Mouse (Mus musculus): ENCODE data around the gene Nr2c1. TPM values are rescaled to one million over a fixed set of nuclear protein-coding genes. Genes with fewer than 3 reads are reported as not detected.

Gene Nr2c1
- total and polyA plus RNA-seq, 2 experiments, result 3.7 to 6.4 TPM

DNA sequence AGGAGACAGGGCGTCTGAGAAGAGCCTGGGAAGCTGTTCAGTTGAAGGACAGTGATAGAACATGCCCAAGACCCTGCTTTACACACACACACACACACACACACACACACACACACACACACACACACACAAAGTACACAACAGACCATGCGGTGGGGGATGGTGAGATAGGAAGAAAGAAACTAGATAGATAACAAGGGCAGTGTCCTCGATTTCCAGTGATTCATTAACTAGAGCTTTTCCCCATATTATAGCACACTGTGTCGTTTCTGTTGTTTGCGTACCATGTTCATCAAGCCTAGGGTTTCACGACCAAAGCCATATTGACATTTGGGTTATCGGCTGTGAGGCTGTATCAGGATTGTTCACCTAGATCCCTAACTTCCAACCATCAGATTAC lies 28.8 kb upstream of the Nr2c1 start:
- Histone ChIP-seq H3K27ac (replicated peaks; ENCODE audit: insufficient read depth, low read depth, low read length) (peak overlapping the region; percentile 87), H3K27me3 (ENCODE audit: control insufficient read depth, insufficient read depth, low read length) (no peaks in the 10 kb centered on the region), H3K36me3 (ENCODE audit: control insufficient read depth, insufficient read depth, low read length) (peaks cover 31% of the 10 kb centered on the region), H3K4me1 (ENCODE audit: control insufficient read depth, insufficient read depth, low read length) (peaks cover 23% of the 10 kb centered on the region), H3K4me3 (ENCODE audit: insufficient read depth, low read depth, low read length) (peak overlapping the region; percentile 29; the same call in 1 of the 2 replicates), H3K9ac (ENCODE audit: low read depth, low read length) (peak overlapping the region; percentile 55), H3K79me2 (ENCODE audit: control insufficient read depth, insufficient read depth, low read length) (no peaks in the 10 kb centered on the region)
- WGBS, result 26% methylated on average over 7 of the region's 7 CpGs
- DNase-seq (ENCODE audit: extremely low read depth, low read depth, low spot score), result peak; percentile 94
- no peak for TF ChIP-seq POLR2A (IDR thresholded peaks at IDR 0.05; ENCODE audit: extremely low read depth, insufficient read depth, low read length)
- TF ChIP-seq CTCF (IDR thresholded peaks at IDR 0.05; ENCODE audit: low read depth, low read length), result no peak

DNA sequence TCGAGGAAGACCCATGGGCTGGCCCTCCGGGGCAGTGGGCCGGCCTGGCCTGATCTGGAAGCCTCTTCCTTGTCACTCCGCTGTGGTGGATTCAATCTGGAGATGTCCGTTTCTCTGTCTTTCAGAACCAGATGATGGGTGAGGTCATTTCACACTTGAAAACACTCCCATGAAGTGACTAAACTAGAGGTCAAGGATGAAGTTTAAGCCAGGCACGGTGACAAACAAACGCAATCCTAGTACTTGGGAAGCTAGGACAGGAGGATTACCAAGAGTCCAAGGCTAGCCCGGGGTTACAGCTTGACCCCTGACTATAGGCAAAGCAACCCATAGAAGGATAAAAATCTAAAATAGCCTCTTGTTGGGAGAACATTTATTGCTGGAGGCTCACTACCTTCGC lies 27.1 kb upstream of the Nr2c1 start:
- TF ChIP-seq CTCF (IDR thresholded peaks at IDR 0.05; ENCODE audit: low read depth, low read length) (no peak), POLR2A (IDR thresholded peaks at IDR 0.05; ENCODE audit: extremely low read depth, insufficient read depth, low read length) (no peak)

GRCm38 (mm10) chr10:94122595-94122994 lies 25.2 kb upstream of the Nr2c1 start:
- H3K79me2 ChIP-seq (ENCODE audit: control insufficient read depth, insufficient read depth, low read length), result no peaks in the 10 kb centered on the region
- H3K4me1 ChIP-seq (ENCODE audit: control insufficient read depth, insufficient read depth, low read length), result peaks cover 14% of the 10 kb centered on the region
- peaks cover 53% of the 10 kb centered on the region for H3K36me3 ChIP-seq (ENCODE audit: control insufficient read depth, insufficient read depth, low read length)
- H3K4me3 ChIP-seq (ENCODE audit: insufficient read depth, low read depth, low read length), result no peak overlapping the region
- no peak overlapping the region for H3K9ac ChIP-seq (ENCODE audit: low read depth, low read length)
- no peaks in the 10 kb centered on the region for H3K27me3 ChIP-seq (ENCODE audit: control insufficient read depth, insufficient read depth, low read length)
- no peak overlapping the region for H3K27ac ChIP-seq (replicated peaks; ENCODE audit: insufficient read depth, low read depth, low read length)
- TF ChIP-seq CTCF (IDR thresholded peaks at IDR 0.05; ENCODE audit: low read depth, low read length), result no peak
- no peak for TF ChIP-seq POLR2A (IDR thresholded peaks at IDR 0.05; ENCODE audit: extremely low read depth, insufficient read depth, low read length)
- WGBS, result 87% methylated on average over 7 of the region's 7 CpGs
- no peak for DNase-seq (ENCODE audit: extremely low read depth, low read depth, low spot score)

More for the DNA sequence above, 27.1 kb upstream of the Nr2c1 start:
- Histone ChIP-seq H3K27ac (replicated peaks; ENCODE audit: insufficient read depth, low read depth, low read length) (0 out of 2 replicates have a peak overlapping the region, but pooled peaks have one; percentile 11), H3K79me2 (ENCODE audit: control insufficient read depth, insufficient read depth, low read length) (no peaks in the 10 kb centered on the region), H3K36me3 (ENCODE audit: control insufficient read depth, insufficient read depth, low read length) (peaks cover 44% of the 10 kb centered on the region), H3K4me3 (ENCODE audit: insufficient read depth, low read depth, low read length) (no peak overlapping the region), H3K27me3 (ENCODE audit: control insufficient read depth, insufficient read depth, low read length) (no peaks in the 10 kb centered on the region), H3K9ac (ENCODE audit: low read depth, low read length) (no peak overlapping the region), H3K4me1 (ENCODE audit: control insufficient read depth, insufficient read depth, low read length) (peaks cover 17% of the 10 kb centered on the region)
- 70% methylated on average over 9 of the region's 9 CpGs for WGBS
- no peak for DNase-seq (ENCODE audit: extremely low read depth, low read depth, low spot score)

DNA sequence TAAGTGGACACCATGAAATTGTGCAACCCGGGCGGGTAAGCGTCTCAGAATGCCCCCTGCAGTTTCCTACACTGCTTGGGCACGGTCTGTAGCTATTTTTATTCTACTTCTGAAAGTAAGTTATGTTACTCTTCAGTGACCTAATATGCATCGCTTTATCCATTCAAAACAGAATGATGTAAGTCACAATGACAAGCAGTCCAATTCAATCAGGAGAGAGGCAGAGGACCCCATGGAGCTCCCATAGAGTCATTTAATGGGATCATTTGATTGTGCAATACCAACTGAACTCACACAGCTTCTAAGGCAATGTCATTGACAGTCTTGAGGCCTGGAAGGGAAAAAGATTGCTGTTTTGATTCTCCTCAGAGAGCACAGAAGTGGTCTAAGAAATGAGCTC lies 24.2 kb upstream of the Nr2c1 start:
- Histone ChIP-seq H3K27ac (replicated peaks; ENCODE audit: insufficient read depth, low read depth, low read length) (no peak overlapping the region), H3K27me3 (ENCODE audit: control insufficient read depth, insufficient read depth, low read length) (no peaks in the 10 kb centered on the region), H3K9ac (ENCODE audit: low read depth, low read length) (no peak overlapping the region), H3K4me1 (ENCODE audit: control insufficient read depth, insufficient read depth, low read length) (peaks cover 8% of the 10 kb centered on the region), H3K4me3 (ENCODE audit: insufficient read depth, low read depth, low read length) (no peak overlapping the region), H3K79me2 (ENCODE audit: control insufficient read depth, insufficient read depth, low read length) (no peaks in the 10 kb centered on the region), H3K36me3 (ENCODE audit: control insufficient read depth, insufficient read depth, low read length) (peaks cover 60% of the 10 kb centered on the region)
- WGBS, result 93% methylated on average over 5 of the region's 5 CpGs
- no peak for DNase-seq (ENCODE audit: extremely low read depth, low read depth, low spot score)
- TF ChIP-seq POLR2A (IDR thresholded peaks at IDR 0.05; ENCODE audit: extremely low read depth, insufficient read depth, low read length) (no peak), CTCF (IDR thresholded peaks at IDR 0.05; ENCODE audit: low read depth, low read length) (no peak)

DNA sequence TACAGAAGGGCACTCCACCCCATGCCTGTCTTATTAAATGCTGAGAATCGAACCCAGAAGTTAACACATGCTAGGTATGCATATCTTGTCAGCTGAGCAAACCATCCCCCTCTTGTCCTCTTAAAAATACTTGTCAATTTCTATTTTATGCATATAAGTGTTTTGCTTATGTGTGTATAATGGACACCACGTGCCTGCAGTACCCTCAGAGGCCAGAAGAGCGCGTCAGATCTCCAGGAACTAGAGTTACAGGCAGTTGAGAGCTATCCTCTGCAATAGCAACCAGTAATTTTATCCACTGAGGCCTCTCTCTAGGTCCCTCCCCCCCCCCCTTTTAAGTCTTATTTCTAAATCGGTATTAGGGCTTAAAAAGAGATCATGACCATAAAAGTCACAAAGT lies 23.4 kb upstream of the Nr2c1 start:
- no peaks in the 10 kb centered on the region for H3K27me3 ChIP-seq (ENCODE audit: control insufficient read depth, insufficient read depth, low read length)
- H3K27ac ChIP-seq (replicated peaks; ENCODE audit: insufficient read depth, low read depth, low read length), result no peak overlapping the region
- H3K9ac ChIP-seq (ENCODE audit: low read depth, low read length), result no peak overlapping the region
- WGBS, result 91% methylated on average over 5 of the region's 5 CpGs
- H3K36me3 ChIP-seq (ENCODE audit: control insufficient read depth, insufficient read depth, low read length), result peaks cover 60% of the 10 kb centered on the region
- no peaks in the 10 kb centered on the region for H3K79me2 ChIP-seq (ENCODE audit: control insufficient read depth, insufficient read depth, low read length)
- TF ChIP-seq CTCF (IDR thresholded peaks at IDR 0.05; ENCODE audit: low read depth, low read length) (peak; percentile 53; the same call in 1 of the 2 replicates), POLR2A (IDR thresholded peaks at IDR 0.05; ENCODE audit: extremely low read depth, insufficient read depth, low read length) (no peak)
- no peak overlapping the region for H3K4me3 ChIP-seq (ENCODE audit: insufficient read depth, low read depth, low read length)
- DNase-seq (ENCODE audit: extremely low read depth, low read depth, low spot score), result no peak
- peaks cover 2% of the 10 kb centered on the region; the same call in 1 of the 2 replicates for H3K4me1 ChIP-seq (ENCODE audit: control insufficient read depth, insufficient read depth, low read length)

DNA sequence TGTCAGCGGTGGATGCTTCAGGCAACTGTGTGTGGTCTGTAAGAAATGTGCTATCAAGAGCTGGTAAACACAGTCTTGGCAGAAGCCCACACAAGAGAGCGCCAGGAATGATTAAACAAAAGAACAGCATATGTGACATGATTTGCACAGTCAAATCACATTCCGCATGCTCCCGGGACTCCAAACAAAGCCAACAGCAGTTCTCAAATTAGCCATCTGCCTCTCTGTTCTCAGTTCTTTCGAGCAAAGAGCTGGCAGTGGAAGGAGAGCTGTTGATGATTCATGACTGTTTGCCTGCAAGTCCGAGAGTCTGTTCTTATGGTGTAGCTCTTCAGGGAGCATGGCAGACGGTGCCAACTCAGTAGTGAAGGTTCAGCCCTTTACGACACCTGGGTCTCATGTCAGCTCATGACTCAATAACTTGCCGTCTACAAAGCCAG lies 18.1 kb upstream of the Nr2c1 start:
- Histone ChIP-seq H3K4me3 (ENCODE audit: insufficient read depth, low read depth, low read length) (no peak overlapping the region), H3K27me3 (ENCODE audit: control insufficient read depth, insufficient read depth, low read length) (no peaks in the 10 kb centered on the region), H3K36me3 (ENCODE audit: control insufficient read depth, insufficient read depth, low read length) (peaks cover 41% of the 10 kb centered on the region), H3K79me2 (ENCODE audit: control insufficient read depth, insufficient read depth, low read length) (no peaks in the 10 kb centered on the region), H3K4me1 (ENCODE audit: control insufficient read depth, insufficient read depth, low read length) (peaks cover 9% of the 10 kb centered on the region), H3K9ac (ENCODE audit: low read depth, low read length) (no peak overlapping the region), H3K27ac (replicated peaks; ENCODE audit: insufficient read depth, low read depth, low read length) (peak overlapping the region; percentile 9; the same call in 1 of the 2 replicates)
- no peak for TF ChIP-seq POLR2A (IDR thresholded peaks at IDR 0.05; ENCODE audit: extremely low read depth, insufficient read depth, low read length)
- TF ChIP-seq CTCF (IDR thresholded peaks at IDR 0.05; ENCODE audit: low read depth, low read length), result no peak
- peak; percentile 79 for DNase-seq (ENCODE audit: extremely low read depth, low read depth, low spot score)
- 19% methylated on average over 9 of the region's 9 CpGs for WGBS

All from liver, adult 2 months (tissue).